Mouse (Mus musculus): ENCODE data around the gene Cdc20b. TPM values are rescaled to one million over a fixed set of nuclear protein-coding genes. Genes with fewer than 3 reads are reported as not detected.

Cdc20b gene
- total RNA-seq (2023), result not detected

DNA sequence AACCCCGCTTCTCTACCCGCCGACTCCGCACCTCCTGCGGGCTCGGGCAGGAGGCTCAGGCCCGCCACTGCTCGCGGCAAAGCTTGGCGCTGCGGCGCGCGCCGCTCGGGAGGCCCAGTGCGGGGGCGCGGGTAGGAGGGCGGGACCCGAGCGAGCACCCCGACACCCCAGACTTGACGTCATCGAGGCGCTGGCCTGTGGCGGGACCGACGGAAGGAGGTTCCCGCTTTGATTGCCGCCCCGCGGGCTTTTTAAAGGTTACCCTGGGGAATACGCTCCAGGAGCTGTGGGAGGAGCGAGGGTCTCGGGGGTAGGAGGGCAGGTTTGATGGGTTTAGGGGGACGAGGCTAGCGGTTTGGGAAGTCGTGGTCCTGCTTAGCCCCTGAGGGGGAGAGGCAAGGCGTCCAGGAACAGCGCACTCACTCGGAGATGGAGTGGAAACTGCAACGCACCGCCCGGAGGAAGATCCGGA lies at the start of gene Cdc20b:
Cdc20b (plus strand) TSS at position 162 of the 472 bp plus-strand sequence.

DNA sequence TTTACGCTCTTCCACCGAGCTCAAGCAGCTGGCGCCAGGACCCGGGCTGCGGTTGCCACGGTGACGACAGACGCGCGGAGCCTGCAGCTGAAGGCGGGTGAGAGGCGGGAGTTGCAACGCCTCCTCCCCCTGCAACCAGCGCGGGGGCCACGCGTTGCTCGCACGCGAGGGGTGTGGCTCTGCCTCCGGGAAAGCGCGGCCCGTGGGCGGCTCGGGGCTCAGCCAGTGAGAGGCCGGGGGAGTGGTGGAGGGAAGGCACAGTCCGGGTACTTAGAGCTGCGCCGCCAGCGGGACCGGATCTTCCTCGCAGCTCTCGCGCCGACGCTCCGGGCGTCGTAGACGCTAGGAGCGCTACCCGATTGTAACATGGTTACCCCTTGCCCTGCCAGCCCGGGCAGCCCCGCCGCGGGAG lies 47.4 kb upstream of the Cdc20b start, which contains the start of gene Ccno:
Ccno (plus strand) TSS at position 271 of the 412 bp plus-strand sequence.

DNA sequence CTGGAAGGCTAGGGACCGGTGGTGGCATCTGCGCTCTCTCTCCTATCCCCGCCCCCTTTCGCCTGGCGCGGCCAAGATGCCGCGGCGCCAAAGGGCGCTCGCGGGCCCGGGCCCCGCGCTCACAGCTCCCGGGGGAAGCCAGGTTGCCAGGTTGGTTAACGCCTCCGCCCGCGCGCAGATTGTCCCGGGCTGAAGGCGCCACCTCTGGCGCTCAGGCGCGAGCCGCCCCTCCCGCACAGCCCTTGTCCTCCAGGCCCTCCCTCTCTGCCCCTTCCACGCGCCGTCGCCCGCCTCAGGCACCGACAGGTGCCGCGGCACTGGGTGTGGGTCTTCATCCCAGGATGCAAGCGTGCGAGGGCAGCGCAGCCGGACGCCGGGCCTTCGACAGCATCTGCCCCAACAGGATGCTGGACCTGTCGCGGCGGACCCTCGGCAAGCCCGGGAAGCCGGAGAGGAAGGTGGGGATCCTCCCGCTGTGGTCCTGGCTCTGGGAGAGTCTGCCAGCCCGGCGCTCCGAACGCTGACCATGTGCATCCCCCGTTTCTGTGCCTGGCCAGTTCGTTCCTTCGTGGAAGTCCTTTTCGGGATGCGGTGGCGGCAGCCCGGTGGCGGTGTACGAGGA lies 41.3 kb upstream of the Cdc20b start, which contains the start of gene Mcidas:
Mcidas (plus strand) TSS at position 315 of the 622 bp plus-strand sequence.

DNA sequence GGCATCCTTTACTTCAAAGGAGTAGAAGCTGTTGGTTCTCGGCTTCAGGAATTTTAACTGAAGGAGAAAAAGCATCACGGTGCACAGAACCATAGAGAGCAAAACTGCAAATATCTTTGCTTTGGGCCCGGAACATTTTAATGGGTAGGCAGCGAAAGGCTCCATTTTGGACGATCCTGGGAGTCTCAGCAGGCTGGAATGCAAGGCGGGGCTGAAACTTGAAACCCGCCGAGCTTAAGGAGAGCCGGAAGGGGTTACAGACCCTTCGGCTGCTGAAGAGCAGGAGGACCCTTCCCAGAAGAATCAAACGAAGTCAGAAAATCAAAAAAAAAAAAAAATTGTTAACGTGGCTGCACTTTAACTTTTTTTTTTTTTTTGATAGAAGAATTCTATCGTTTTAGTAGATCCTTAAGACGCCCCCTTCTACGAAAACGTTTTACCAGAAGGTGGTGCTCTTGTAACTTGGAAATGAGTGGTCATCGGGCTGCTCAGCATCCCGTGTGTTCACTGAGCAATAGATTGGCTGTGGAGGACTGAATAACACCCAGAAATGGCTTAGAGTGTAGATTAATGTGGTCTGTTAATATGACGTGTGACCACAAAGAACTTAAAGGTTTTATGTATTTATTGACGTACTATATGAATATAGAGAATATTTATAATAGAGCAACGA lies 11.4 kb downstream of the Cdc20b start, which contains the start of gene Gpx8:
Gpx8 (minus strand) TSS at position 200 of the 673 bp plus-strand sequence.

DNA sequence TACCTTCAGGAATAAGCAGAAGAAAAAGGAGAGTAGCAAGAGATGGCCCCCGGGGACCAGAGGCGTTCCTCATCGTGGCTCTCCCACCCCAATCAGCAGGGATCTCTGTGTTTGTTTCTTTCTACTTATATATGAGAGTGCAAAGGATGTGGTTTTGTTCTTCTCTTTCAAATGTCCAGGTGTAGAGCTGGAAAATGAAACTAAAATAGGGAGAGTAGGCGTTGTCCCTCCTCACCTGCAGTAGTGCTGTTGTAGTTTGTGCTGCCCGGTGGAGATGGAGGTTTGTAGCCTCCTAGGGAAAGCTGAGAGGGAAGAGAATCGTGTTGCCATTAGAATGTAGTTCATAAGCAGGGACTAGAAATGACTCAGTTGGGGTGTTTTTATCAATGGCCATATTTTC lies 66.0 kb downstream of the Cdc20b start, which contains the start of gene Gzma:
Gzma (minus strand) TSS at position 103 of the 400 bp plus-strand sequence.

Other genes with a start within 250 kb of the Cdc20b start
- not detected for gene Plpp1, start 234.3 kb upstream of the Cdc20b start, total RNA-seq (2023)
- 10 to 100 TPM; 59.4 to 64.3 TPM for gene Mtrex, start 107.7 kb upstream of the Cdc20b start, total RNA-seq (2023)
- 10 to 100 TPM; 22.1 to 22.3 TPM for gene Dhx29, start 107.7 kb upstream of the Cdc20b start, total RNA-seq (2023)
- under 1 TPM in 1 of 2 experiments, not detected in 1; 0.30 TPM for gene Ccno, start 47.3 kb upstream of the Cdc20b start, total RNA-seq (2023)
- gene Mcidas, start 41.3 kb upstream of the Cdc20b start, total RNA-seq (2023), result not detected
- gene Gpx8, start 11.3 kb downstream of the Cdc20b start, total RNA-seq (2023), result not detected
- 1 to 10 TPM in 1 of 2 experiments, not detected in 1; 3.7 TPM for gene Gzma, start 65.9 kb downstream of the Cdc20b start, total RNA-seq (2023)
- not detected for gene Esm1, start 174.5 kb downstream of the Cdc20b start, total RNA-seq (2023)
- gene Gzmk, start 190.8 kb downstream of the Cdc20b start, total RNA-seq (2023), result not detected

All from B cell, adult 67 days (primary cell).